Mouse (Mus musculus) layer of hippocampus, adult 9-10 months (tissue): Measurements from ENCODE around the gene Rhobtb3.
A peak's percentile ranks its signal among the peaks of the same experiment; 100 is the strongest.
"Not testable (repeated sequence)": the region's sequence is repeated elsewhere in the genome, so short reads cannot be mapped to it uniquely, and the experiment has no call there.

Experiments used
- DNase-seq: peaks from one replicate; pipeline ENCODE4 v3.0.0; 2022; ENCODE audit warnings: low spot score

Gene Rhobtb3

GRCm38 (mm10) chr13:75845519-75846166, 98.1 kb downstream of the Rhobtb3 start:
- no peak for DNase-seq

GRCm38 (mm10) chr13:75844833-75845518, 98.7 kb downstream of the Rhobtb3 start:
- no peak for DNase-seq

- no peak for DNase-seq
Observed at GRCm38 (mm10) chr13:75843993-75844683, 99.6 kb downstream of the Rhobtb3 start.

DNA sequence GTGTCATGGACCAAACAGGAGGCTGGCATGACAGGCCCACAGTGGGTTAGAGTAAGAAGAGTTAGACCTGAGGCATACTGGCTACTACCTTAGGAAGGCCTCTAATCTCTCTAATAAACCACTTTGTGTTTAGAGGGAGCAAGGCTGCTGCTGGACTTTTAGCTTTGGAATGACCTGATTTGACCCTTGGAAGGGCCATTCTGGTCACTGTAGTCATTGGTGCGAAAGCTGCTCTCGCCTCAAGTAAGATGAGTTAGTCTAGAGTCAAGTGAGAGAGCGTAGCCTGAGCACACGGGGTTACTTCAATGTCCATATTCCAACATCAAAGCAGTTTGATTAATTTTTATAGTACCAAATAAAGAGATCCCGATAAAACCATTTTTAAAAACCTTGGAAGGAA, 100.4 kb downstream of the Rhobtb3 start:
- no peak for DNase-seq

DNA sequence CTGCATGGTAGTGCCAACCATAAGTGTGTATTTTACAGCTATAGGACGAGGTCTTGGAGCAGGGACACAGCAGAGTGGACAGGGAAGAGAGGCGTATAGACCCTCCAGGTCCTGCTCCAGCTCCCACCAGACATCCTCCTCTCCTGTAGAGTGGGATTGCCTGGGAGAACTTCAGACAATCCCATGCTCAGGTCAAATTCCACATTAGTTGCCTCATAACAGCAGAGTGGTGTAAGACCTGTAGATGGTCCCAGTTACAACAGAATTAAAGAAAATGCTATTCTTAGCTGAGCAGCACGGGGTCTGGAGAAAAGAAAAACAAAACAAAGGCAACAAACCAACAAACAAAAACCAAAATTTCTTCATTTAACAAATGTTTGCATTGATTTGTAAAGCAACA, 101.8 kb downstream of the Rhobtb3 start:
- no peak for DNase-seq

DNA sequence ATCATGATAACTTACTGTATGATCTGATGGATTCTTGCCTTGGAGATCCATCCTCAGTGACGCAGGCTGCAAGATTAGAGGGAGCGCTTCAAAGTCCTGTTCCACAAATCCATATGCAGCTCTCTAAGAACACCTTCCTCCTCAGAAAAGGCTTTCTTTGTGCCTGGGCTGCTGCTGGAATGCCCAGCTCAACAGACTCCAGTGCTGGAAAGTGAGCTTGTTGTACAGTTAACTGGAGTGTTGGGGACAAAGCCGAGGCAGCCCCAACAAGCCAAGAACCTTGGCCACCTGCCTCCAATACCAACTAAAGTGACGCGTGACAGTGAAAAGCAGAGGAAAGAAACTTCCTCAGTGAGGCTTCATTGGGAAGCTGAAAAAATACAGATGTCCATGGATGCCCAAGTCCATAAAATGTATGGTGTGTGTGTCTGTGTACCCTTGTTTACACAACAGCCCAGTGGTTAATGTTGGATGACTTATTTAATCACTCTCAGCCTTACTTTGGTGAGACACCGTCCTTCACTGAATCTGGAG, 102.9 kb downstream of the Rhobtb3 start:
- no peak for DNase-seq

GRCm38 (mm10) chr13:75839719-75840481, 103.8 kb downstream of the Rhobtb3 start, which contains the start of gene Glrx:
Gene Glrx, plus strand, starts transcription at chr13:75839868.
- DNase-seq = peak; percentile 57

DNA sequence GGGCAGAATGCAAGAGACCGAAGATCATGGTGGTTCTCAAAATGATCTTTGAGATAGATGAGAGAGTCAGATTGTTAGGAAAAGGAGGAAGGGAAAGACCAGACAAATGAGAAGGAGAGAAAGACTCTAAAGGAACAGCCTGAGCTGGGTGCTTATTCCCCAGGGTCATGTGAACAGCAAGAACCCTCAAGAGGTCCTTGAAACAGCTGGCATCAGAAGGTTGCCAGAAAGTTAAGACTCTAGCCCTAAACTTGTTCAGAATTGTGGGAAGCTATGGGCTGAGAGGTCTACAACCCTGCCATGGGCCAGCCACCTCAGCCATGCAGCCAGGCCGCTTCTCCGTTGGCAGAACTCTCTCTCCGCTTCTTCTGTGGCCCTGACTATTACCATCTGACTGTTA, 105.2 kb downstream of the Rhobtb3 start:
- DNase-seq = no peak

- no peak for DNase-seq
Observed at GRCm38 (mm10) chr13:75835461-75835860, 108.3 kb downstream of the Rhobtb3 start.

DNA sequence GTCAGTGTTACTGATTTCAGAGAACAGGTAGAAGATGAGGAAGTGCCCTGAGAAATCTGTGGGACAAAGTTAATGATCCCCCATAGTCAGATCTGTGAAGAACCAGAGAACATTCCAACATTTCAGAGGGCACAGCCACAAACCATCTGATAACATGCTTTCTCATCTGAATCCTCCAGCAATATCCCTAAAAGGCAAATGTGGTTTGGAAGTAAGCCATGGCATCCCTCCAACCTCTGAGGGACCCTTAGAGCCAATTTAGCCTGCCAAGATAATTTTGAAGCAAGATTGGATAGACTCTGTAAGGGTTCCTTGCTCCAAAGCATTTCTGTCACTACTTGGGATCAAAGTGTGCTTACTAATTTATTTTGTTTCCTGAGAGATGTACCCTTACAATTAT, 110.2 kb downstream of the Rhobtb3 start:
- no peak for DNase-seq

DNA sequence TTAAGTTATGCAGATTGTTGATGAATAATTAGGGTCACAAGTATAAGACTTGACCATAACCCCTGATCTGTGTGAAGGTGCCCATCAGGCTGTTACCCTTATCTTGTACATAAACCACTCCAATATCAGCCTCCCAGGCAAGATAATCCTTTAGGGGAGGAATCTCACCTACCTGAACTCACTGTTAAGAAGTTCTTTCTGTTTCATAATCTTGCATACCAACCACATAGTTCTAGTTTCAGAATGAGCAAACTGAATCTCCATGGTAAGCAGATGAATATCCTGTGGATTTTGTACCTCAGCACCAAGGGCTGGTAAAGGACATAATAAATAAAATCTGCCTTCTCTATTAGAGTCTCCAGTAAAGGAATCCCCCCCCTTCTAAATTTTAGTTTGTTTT, 111.0 kb downstream of the Rhobtb3 start:
- no peak for DNase-seq

- DNase-seq = no peak
Observed at GRCm38 (mm10) chr13:75831710-75832109, 112.0 kb downstream of the Rhobtb3 start.

- no peak for DNase-seq
Observed at GRCm38 (mm10) chr13:75830708-75831107, 113.0 kb downstream of the Rhobtb3 start.

DNA sequence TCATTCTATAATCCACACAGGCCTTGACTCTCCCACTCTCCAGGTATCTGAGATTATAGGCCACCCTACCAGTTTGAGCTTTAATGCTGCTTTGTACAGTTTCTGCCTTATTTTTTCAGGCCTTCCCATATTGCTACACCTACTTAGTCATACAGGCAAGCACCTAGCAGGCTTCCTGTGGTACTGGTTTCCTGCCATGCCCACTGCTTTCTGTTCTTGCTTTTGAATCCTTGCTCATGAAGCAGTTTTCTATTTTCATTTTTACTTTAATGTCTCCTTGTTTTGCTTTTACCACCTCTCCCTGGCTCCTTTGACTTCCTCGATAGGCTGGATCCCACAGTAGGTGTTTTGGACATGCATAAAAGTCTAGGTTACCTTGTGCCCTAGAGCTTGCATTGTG, 118.3 kb downstream of the Rhobtb3 start:
- no peak for DNase-seq

- no peak for DNase-seq
Observed at GRCm38 (mm10) chr13:75824611-75825319, 119.0 kb downstream of the Rhobtb3 start.

DNA sequence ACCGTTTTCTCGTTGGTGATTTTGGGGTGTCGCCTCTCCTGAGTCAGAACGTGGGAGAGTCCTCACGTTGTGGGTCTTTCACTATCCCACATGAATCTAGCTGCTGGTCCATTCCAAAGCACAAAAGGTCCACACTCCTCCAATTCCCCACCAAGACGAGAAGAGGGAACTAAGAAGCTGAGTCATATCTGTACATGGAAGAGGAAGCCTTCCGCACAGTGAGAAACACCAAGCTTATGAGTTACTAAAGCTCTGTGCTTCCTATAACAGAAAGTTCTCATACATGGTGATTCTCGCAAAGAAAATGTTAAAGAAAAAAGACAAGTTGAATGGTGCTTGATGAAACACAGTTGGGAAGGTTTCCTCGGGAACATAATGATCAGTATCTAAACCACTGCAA, 120.5 kb downstream of the Rhobtb3 start:
- no peak for DNase-seq

- DNase-seq = not testable (repeated sequence)
Observed at GRCm38 (mm10) chr13:75822366-75822765, 121.4 kb downstream of the Rhobtb3 start.

GRCm38 (mm10) chr13:75819898-75820297, 123.8 kb downstream of the Rhobtb3 start:
- no peak for DNase-seq
